Mouse (Mus musculus) lung, postnatal 4 days (tissue): ENCODE measurements around the gene Rgs6.

Experiments
- DNase-seq, 2 experiments: peaks; one replicate each; pipeline ENCODE4 v3.0.0; 2021

Rgs6 gene

GRCm38 (mm10) chr12:82588017-82588416 is at the start of gene Rgs6:
Gene Rgs6 (plus strand): TSS chr12:82588292.
- DNase-seq = no peak

DNA sequence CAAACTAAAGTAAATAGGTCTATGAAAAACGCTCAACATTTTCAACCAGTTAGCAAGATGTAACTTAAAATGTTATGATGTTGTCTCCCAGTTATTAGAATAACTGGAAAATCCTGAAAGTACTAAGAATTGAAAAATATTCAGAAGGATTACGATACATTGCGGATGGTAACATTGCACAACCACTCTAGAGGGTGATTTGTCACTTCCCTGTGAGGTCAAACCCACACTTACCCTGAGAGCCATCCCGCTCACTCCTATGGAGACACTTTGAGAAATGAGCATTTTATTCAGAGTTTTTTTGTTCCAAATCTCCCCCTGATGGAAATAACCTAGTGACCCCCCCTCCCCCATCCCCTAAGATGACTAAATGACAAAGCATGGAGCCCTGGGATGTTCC is 41.0 kb upstream of the Rgs6 start:
- no peak for DNase-seq

- no peak for DNase-seq
These were observed 38.9 kb upstream of the Rgs6 start for GRCm38 (mm10) chr12:82549228-82549627.

- no peak for DNase-seq
These were observed 38.0 kb upstream of the Rgs6 start for GRCm38 (mm10) chr12:82550076-82550475.

DNA sequence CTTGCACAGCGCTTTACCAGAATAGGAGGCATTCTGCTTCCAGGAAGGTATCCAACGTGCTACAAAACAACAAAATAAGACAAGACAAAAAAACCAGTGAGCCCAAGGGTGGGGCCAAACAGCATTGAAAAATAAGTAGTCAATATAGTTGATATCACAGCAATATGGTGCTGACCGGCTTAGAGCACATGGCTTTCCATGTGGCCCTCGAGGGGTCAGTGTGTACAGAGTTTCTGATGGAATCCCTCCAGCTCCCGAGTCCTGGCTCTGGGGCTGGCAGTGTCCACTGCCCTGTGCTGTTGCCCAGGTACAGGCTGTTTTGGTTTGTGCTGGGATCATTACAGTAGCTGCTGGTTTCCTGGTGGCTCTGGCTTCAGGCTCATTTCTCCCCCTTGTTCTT is 35.7 kb upstream of the Rgs6 start:
- DNase-seq = no peak

GRCm38 (mm10) chr12:82562916-82563315 is 25.2 kb upstream of the Rgs6 start:
- DNase-seq = no peak

DNA sequence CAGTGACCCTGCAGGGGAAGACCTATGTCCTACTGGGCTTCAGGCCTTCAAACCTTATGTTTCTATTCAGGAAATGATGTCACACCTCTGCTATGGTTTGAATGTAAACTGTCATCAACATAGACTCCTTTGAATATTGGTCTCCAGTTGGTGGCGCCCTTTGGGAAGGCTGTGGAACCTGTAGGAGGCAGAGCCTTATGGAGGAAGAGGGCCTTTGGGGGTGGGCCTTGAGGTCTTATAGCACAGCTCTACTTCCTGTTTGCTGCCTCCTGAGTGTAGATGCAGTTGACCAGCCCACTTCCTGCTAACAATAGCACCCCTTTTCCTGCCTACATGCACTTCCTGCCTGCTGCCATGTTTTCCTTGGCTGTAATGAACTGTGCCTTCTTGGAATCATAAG is 19.7 kb upstream of the Rgs6 start:
- peak in 1 of 2 experiments; percentile 24 for DNase-seq

GRCm38 (mm10) chr12:82572706-82573105 is 15.4 kb upstream of the Rgs6 start:
- DNase-seq = no peak

DNA sequence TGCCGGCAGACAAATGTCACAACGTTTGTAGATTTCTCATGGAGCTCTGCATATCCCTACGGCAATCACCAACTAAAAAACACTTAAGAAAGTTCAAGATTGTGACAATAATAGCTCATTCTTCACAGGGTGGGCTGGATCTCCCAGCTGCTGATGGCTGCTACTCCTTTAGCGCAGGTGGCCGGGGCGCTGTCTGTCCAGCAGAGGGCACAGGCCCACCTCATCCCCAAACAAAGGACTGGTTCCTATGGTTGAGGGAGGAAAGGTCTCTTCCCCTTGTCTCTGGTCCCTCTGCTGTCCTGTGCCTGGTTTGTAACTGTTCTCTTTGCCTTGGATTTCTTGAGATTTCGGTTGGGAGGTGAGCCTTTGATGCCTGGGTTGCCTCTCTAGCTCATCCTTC is 1.5 kb upstream of the Rgs6 start:
- peak; percentile 10 to 24 for DNase-seq

GRCm38 (mm10) chr12:82587348-82587895 is 670 bp upstream of the Rgs6 start:
- no peak for DNase-seq

DNA sequence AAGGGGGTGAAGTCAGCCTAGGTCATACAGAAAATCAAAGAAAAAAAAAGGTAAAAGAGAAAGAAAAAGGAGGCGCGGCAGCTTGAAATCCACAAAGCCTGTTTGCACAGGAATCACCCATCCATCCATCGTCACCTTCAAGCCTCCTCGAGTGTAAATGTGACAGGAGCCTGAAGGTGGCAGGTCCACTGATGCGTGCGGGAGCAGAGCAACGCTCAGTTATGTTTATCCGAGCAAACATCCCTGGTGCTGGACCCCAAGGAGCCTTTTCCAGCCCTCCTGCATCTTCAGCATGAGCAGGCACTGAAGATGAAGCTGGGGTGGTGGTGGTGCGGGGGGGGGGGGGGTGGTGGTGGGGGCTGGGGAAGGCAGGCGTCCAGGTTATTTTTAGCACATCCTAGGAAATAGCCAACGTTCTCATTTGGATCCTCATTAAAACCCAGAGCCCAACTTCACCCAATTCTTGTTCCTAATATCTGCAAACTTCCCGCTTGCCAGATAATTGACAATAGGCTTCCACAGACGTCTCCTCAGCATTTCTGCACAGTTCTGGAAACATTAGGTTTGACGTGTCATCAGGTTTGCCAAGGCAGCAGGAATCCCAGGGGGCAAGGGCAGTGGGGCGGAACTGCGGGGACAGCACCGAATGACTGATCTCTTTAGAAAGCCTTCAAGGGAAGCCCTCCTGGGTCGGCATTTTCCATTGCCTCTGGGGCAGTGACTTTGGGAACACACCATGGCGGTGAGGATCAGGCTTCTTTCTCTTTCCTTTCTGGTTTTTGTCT is 946 bp downstream of the Rgs6 start:
- no peak for DNase-seq

- no peak for DNase-seq
These were observed 10.9 kb downstream of the Rgs6 start for GRCm38 (mm10) chr12:82599011-82599410.

GRCm38 (mm10) chr12:82600406-82600805 is 12.3 kb downstream of the Rgs6 start:
- no peak for DNase-seq

DNA sequence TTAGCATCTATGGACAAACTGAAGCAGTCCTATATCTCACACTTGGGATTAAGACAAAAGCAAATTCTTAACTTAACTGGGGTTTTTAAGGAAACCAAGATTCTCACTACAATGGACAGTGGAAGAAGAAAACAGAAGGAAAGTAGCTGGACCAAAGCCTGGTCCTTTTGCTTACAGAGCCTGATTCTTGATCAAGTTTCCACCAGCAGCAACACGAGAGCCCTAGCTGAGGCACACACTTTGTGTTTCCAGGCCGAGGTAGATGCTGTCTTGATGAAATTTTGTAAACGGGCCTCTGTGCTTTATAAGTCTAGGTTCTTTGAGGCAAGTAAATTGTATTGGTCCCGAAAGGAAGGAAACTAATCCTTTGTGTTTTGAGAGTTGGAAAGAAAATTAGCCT is 14.7 kb downstream of the Rgs6 start:
- no peak for DNase-seq

DNA sequence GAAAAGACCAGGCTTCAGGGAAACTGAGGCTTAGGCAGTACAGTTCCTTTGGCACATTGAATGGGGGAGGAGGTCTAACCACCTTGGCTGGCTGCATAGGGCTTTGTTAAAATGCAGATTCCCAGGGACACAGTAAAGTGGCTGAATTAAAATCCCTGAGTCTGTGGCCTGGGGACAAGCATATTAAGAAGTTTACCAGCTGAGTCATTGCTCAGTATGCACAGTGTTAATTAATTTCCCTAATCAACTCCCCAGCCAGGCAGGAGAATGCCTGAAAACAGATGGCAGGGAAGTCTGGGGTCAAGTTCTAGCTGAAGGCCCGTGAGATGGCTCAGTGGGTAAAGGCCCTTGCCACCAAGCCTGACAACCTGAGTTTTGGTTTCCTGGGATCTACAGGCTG is 15.2 kb downstream of the Rgs6 start:
- DNase-seq = no peak

DNA sequence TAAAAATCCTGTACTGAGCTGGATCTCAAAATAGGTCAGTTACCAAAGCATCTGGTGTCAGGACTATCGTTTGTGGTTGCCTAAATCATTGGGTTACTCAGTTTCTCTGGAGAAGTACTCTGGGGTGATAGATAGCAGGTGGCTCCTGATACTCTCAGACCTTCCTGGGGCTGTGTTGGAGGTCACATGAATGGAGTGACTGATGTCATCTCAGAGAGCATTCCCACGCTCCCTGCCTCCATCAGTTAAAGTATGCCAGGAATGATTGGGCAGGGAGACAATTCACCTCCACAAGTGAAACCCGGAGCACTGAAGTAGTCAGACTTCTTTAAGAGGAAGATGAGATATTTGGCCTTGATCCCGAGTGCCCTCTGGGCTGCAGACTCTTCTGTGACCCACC is 15.9 kb downstream of the Rgs6 start:
- DNase-seq = no peak

DNA sequence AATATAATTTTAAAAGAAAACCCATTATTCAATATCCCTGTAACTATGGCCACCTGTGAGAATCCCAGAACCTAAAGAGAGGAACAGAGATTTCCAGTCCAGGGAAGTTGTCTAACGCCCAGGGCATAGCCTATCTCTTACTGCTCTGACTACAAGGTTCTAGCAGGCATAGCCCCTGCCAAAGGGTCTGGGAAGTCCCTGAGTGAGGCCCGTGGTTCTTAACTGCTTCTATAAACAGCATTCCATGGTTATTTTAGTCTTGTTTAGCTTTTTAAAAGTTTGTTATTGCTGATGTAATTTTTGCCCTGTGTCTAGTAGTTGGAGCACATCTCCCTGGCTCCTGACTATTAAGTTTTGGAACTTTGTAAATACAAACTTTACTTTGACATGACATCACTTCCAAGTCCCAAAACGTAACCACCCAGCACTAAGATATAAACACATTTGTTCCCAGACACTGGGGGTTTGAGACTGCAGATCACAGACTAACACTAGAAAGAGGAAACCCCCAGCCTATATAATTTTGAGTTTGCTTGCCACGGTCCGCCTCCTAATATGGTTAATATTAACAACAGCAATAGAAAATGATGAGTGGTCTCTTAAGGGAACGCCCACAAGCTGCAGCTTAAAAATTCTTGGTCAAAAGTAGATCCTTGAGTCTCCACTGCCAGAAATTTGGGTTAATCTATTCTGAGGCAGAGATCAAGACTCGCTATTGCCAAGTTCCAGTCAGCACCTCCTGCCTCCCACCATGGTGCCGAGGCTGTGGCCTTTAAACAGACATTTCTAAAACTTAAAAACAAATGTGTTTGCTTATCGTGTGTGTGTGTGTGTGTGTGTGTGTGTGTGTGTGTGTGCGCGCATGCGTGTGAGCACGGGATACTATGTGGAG is 24.9 kb downstream of the Rgs6 start:
- peak; percentile 26 to 54 for DNase-seq

- no peak for DNase-seq
These were observed 28.4 kb downstream of the Rgs6 start for GRCm38 (mm10) chr12:82616486-82616812.

DNA sequence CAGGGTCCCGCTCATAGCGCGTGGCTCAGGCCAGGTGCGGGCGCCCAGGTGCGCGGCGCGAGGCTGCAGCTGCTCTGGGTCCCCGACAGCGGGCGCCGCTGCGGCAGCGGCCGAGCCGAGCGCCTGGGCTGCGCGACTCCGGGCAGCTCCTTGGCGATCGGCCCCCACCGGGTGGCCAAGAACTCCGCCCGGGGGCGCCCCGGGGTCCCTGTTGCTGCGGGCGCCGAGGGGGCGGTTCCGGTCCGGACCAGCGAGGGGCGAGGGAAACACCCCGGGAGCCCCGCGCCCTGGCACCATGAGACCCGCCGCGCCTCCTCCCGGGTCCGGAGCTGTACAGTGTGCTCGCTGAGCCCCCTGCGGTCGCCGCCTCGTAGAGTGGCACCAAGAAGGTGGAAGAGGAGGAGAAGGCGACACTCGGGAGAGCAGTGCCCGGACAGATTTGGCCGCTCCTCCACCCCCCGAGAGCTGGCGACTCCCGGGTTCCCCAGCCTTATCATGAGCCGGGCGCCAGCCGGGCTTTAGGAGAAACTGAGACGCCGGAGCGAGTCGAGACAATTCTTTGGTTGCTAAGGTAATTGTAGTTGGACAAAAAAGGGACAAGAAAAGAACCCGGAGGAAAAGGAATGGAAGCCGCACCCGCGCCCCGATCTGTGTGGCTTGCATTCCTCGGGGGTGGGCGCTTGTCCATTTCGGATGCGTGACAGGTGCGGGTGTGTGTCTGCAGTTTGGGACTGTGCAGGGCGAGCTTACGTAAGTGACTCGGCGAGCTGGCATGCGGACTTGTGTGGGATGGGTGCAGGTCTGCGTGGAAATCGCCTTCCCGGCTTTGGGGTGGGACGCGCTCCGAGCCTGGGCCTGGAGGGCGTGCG is 29.0 kb downstream of the Rgs6 start:
- DNase-seq = peak; percentile 61 to 77

DNA sequence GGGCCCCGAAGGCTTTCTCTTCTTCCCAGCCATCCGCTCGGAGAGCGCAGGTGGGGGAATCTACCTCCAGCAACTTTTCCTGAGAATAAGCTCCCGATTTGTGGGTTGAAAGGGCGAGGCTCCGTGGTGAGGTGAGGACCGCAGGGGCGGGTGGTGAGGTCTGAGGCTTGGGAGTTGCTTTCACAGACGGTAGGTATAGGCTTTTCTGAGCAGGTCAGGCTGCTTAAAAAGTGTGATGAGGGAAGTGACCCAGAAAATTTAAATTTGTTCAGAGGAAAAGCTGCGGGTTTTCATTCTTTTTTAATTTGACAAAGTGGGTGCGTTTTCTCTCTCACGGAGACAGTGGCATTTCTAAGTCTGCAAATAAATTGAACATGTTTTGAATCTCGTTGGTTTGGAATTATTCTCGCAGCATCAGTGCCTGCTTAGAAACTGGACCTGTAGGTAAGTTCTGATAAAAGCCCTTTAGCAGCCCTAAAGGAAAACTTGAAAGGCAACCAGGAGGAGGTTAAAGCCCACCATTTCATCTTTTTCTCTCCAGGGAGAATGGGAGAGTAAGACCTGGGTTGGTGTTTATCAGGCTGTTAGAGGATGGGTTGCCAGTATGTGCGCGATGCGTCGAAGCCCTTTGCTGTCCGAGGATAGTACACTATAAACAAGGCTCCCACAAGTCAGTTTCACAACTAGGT is 29.7 kb downstream of the Rgs6 start:
- DNase-seq = no peak

GRCm38 (mm10) chr12:82640441-82640840 is 52.3 kb downstream of the Rgs6 start:
- no peak for DNase-seq

- no peak for DNase-seq
These were observed 59.8 kb downstream of the Rgs6 start for GRCm38 (mm10) chr12:82647876-82648275.
